Mouse (Mus musculus) stomach, embryonic 15.5 days (tissue): Measurements from ENCODE around the gene Pola2. TPM values are rescaled to one million over a fixed set of nuclear protein-coding genes. Genes with fewer than 3 reads are reported as not detected.

Experiments used
- ATAC-seq: fragments of 200-750 bp; cut with Nextera tagmentation; 2 replicates; pipeline ENCODE4 v1.8.0; 2017; ENCODE audit warnings: low read depth, moderate number of reproducible peaks, moderate TSS enrichment; ENCODE audit not compliant: insufficient read depth, low FRiP score
- H3K27ac ChIP-seq: fragments of 300-500 bp; sonication (generic); 2 replicates; pipeline ENCODE4 v1.5.1; 2015; ENCODE audit warnings: mild to moderate bottlenecking, inconsistent platforms
- H3K27me3 ChIP-seq: fragments of 300-500 bp; sonication (generic); replicated peaks from 2 replicates; pipeline ENCODE4 v1.6.1; 2015; ENCODE audit warnings: inconsistent platforms
- H3K36me3 ChIP-seq: fragments of 300-500 bp; sonication (generic); 2 replicates; pipeline ENCODE4 v1.6.1; 2015; ENCODE audit warnings: inconsistent platforms
- H3K4me1 ChIP-seq: fragments of 300-500 bp; sonication (generic); 2 replicates; pipeline ENCODE4 v1.6.1; 2015; ENCODE audit warnings: inconsistent platforms
- H3K4me2 ChIP-seq: fragments of 300-500 bp; sonication (generic); 2 replicates; pipeline ENCODE4 v1.6.1; 2015; ENCODE audit warnings: mild to moderate bottlenecking, inconsistent platforms
- H3K4me3 ChIP-seq: fragments of 300-500 bp; sonication (generic); replicated peaks from 2 replicates; pipeline ENCODE4 v1.5.1; 2015; ENCODE audit warnings: inconsistent platforms
- H3K9ac ChIP-seq: fragments of 300-500 bp; sonication (generic); 2 replicates; pipeline ENCODE4 v1.6.1; 2015; ENCODE audit warnings: inconsistent platforms
- H3K9me3 ChIP-seq: fragments of 300-500 bp; sonication (generic); 2 replicates; pipeline ENCODE4 v1.6.1; 2016; ENCODE audit warnings: inconsistent platforms
- WGBS: fragments of 180-500 bp; shearing (Covaris S2); methylation state at CpG from one replicate; pipeline ENCODE4 v1.1.7; 2015; 5-methylcytosine and 5-hydroxymethylcytosine counted together
- polyA plus RNA-seq: library from polyadenylated mRNA; unstranded; fragments of >200 nt; fragmentation: Nextera tagmentation; extraction: Ambion mirVana; gene quantifications from 2 replicates; pipeline ENCODE4 v1.2.1, GENCODE M21; 2015

The Pola2 gene
- polyA plus RNA-seq, 1 experiment from 2014 or later, result 60.9 TPM

- peaks cover 6% of the 10 kb centered on the region; the same call in 1 of the 2 replicates for H3K36me3 ChIP-seq
- H3K4me2 ChIP-seq, result no peak overlapping the region
- 91% methylated on average over 12 of the region's 12 CpGs for WGBS
- ATAC-seq, result no peak
- H3K9me3 ChIP-seq, result no peaks in the 10 kb centered on the region
- H3K27ac ChIP-seq, result no peak overlapping the region
- no peaks in the 10 kb centered on the region for H3K27me3 ChIP-seq
- H3K9ac ChIP-seq, result no peak overlapping the region
- H3K4me3 ChIP-seq, result no peak overlapping the region
- peaks cover 5% of the 10 kb centered on the region; the same call in 1 of the 2 replicates for H3K4me1 ChIP-seq
Observed at GRCm38 (mm10) chr19:5891521-5892258, 72.3 kb downstream of the Pola2 start.

Other genes with a start within 250 kb of the Pola2 start
- 45.0 and 50.0 TPM in 2 replicates for gene Ehbp1l1, start 237.9 kb downstream of the Pola2 start, polyA plus RNA-seq
- 76.4 and 81.5 TPM in 2 replicates for gene Fam89b, start 234.5 kb downstream of the Pola2 start, polyA plus RNA-seq
- gene Ltbp3, start 223.3 kb downstream of the Pola2 start, polyA plus RNA-seq, result 27.1 and 30.6 TPM in 2 replicates
- gene Scyl1, start 192.8 kb downstream of the Pola2 start, polyA plus RNA-seq, result 63.6 and 68.9 TPM in 2 replicates
- 25.3 and 27.7 TPM in 2 replicates for gene Frmd8, start 88.9 kb downstream of the Pola2 start, polyA plus RNA-seq
- gene Slc25a45, start 86.4 kb downstream of the Pola2 start, polyA plus RNA-seq, result 5.5 TPM in 2 replicates
- 2.3 and 2.4 TPM in 2 replicates for gene Tigd3, start 70.1 kb downstream of the Pola2 start, polyA plus RNA-seq
- gene Dpf2, start 51.2 kb downstream of the Pola2 start, polyA plus RNA-seq, result 98.7 and 118 TPM in 2 replicates
- gene Cdc42ep2, start 39.4 kb downstream of the Pola2 start, polyA plus RNA-seq, result 9.6 and 11.0 TPM in 2 replicates
- not detected in 2 replicates for gene Slc22a20, start 21.9 kb upstream of the Pola2 start, polyA plus RNA-seq
- 15.2 and 16.4 TPM in 2 replicates for gene Capn1, start 51.7 kb upstream of the Pola2 start, polyA plus RNA-seq
- gene Syvn1, start 82.4 kb upstream of the Pola2 start, polyA plus RNA-seq, result 26.7 and 31.7 TPM in 2 replicates
- gene Mrpl49, start 93.6 kb upstream of the Pola2 start, polyA plus RNA-seq, result 68.0 and 70.4 TPM in 2 replicates
- gene Fau, start 93.6 kb upstream of the Pola2 start, polyA plus RNA-seq, result 625 and 772 TPM in 2 replicates
- gene Znhit2, start 97.0 kb upstream of the Pola2 start, polyA plus RNA-seq, result 34.6 and 36.6 TPM in 2 replicates
- 27.7 and 30.0 TPM in 2 replicates for gene Tm7sf2, start 104.2 kb upstream of the Pola2 start, polyA plus RNA-seq
- 69.1 and 70.0 TPM in 2 replicates for gene Vps51, start 113.0 kb upstream of the Pola2 start, polyA plus RNA-seq
- gene Tmem262, start 115.8 kb upstream of the Pola2 start, polyA plus RNA-seq, result not detected in 2 replicates
- 2.0 and 2.3 TPM in 2 replicates for gene Gm28374, start 118.1 kb upstream of the Pola2 start, polyA plus RNA-seq
- gene Zfpl1, start 120.8 kb upstream of the Pola2 start, polyA plus RNA-seq, result 61.5 and 69.8 TPM in 2 replicates
- gene Cdca5, start 120.8 kb upstream of the Pola2 start, polyA plus RNA-seq, result 29.9 and 32.7 TPM in 2 replicates
- 0.28 TPM in 1 of 2 replicates, not detected in the other for gene AC131692.1, start 130.2 kb upstream of the Pola2 start, polyA plus RNA-seq
- gene Naaladl1, start 141.6 kb upstream of the Pola2 start, polyA plus RNA-seq, result 3.0 and 5.9 TPM in 2 replicates
- gene Sac3d1, start 154.4 kb upstream of the Pola2 start, polyA plus RNA-seq, result 40.7 and 46.1 TPM in 2 replicates
- 29.2 and 29.9 TPM in 2 replicates for gene Snx15, start 164.1 kb upstream of the Pola2 start, polyA plus RNA-seq
- gene Batf2, start 176.8 kb upstream of the Pola2 start, polyA plus RNA-seq, result 0.34 and 0.55 TPM in 2 replicates
- gene Arl2, start 177.3 kb upstream of the Pola2 start, polyA plus RNA-seq, result 101 and 102 TPM in 2 replicates
- not detected in 2 replicates for gene Majin, start 220.2 kb upstream of the Pola2 start, polyA plus RNA-seq